Mouse (Mus musculus): Measurements from ENCODE around the gene Ube2c. TPM values are rescaled to one million over a fixed set of nuclear protein-coding genes. Genes with fewer than 3 reads are reported as not detected.

The Ube2c gene
- polyA plus RNA-seq, 1 experiment from 2014 or later: 639 TPM

- H3K4me1 ChIP-seq: peaks cover 34% of the 10 kb centered on the region
- peaks cover 13% of the 10 kb centered on the region; the same call in 1 of the 2 replicates for H3K27me3 ChIP-seq (ENCODE audit: low read depth, poor library complexity, severe bottlenecking)
- peaks cover 14% of the 10 kb centered on the region for H3K36me3 ChIP-seq
- H3K9me3 ChIP-seq (replicated peaks): no peaks in the 10 kb centered on the region
- DNase-seq (ENCODE audit: low spot score): no peak
- peak overlapping the region; percentile 88 for H3K27ac ChIP-seq (replicated peaks)
- peak overlapping the region; percentile 77 for H3K4me3 ChIP-seq
- WGBS: 20% methylated on average over 7 of the region's 7 CpGs
These were observed 15.2 kb downstream of the Ube2c start for GRCm38 (mm10) chr2:164784869-164785420.

GRCm38 (mm10) chr2:164785481-164786387, 16.0 kb downstream of the Ube2c start, which contains the start of gene Snx21:
Gene Snx21 (plus strand): TSS chr2:164785823.
- peak; percentile 87 for DNase-seq (ENCODE audit: low spot score)
- Histone ChIP-seq H3K27me3 (ENCODE audit: low read depth, poor library complexity, severe bottlenecking) (peaks cover 13% of the 10 kb centered on the region; the same call in 1 of the 2 replicates), H3K36me3 (peaks cover 20% of the 10 kb centered on the region), H3K4me3 (peak within 1 kb of the TSS; percentile 77), H3K27ac (replicated peaks) (peak within 1 kb of the TSS; percentile 88), H3K9me3 (replicated peaks) (no peaks in the 10 kb centered on the region), H3K4me1 (peaks cover 34% of the 10 kb centered on the region)
- WGBS: under 1% methylated on average over 89 of the region's 89 CpGs

- peaks cover 13% of the 10 kb centered on the region; the same call in 1 of the 2 replicates for H3K27me3 ChIP-seq (ENCODE audit: low read depth, poor library complexity, severe bottlenecking)
- peak overlapping the region; percentile 88 for H3K27ac ChIP-seq (replicated peaks)
- peaks cover 27% of the 10 kb centered on the region for H3K36me3 ChIP-seq
- peak overlapping the region; percentile 77 for H3K4me3 ChIP-seq
- 14% methylated on average over 15 of the region's 15 CpGs for WGBS
- H3K9me3 ChIP-seq (replicated peaks): no peaks in the 10 kb centered on the region
- peaks cover 34% of the 10 kb centered on the region for H3K4me1 ChIP-seq
- no peak for DNase-seq (ENCODE audit: low spot score)
These were observed 16.7 kb downstream of the Ube2c start for GRCm38 (mm10) chr2:164786388-164786885.

- H3K27me3 ChIP-seq (ENCODE audit: low read depth, poor library complexity, severe bottlenecking): peaks cover 13% of the 10 kb centered on the region; the same call in 1 of the 2 replicates
- DNase-seq (ENCODE audit: low spot score): no peak
- no peak overlapping the region for H3K27ac ChIP-seq (replicated peaks)
- peaks cover 34% of the 10 kb centered on the region for H3K4me1 ChIP-seq
- WGBS: 91% methylated on average over 3 of the region's 3 CpGs
- H3K36me3 ChIP-seq: peaks cover 33% of the 10 kb centered on the region
- H3K9me3 ChIP-seq (replicated peaks): no peaks in the 10 kb centered on the region
- peak overlapping the region; percentile 77; the same call in 1 of the 2 replicates for H3K4me3 ChIP-seq
These were observed 17.3 kb downstream of the Ube2c start for GRCm38 (mm10) chr2:164787032-164787431.

GRCm38 (mm10) chr2:164787779-164788178, 18.1 kb downstream of the Ube2c start:
- Histone ChIP-seq H3K27ac (replicated peaks) (no peak overlapping the region), H3K4me1 (peaks cover 34% of the 10 kb centered on the region), H3K4me3 (no peak overlapping the region), H3K27me3 (ENCODE audit: low read depth, poor library complexity, severe bottlenecking) (peaks cover 13% of the 10 kb centered on the region; the same call in 1 of the 2 replicates), H3K36me3 (peaks cover 41% of the 10 kb centered on the region), H3K9me3 (replicated peaks) (no peaks in the 10 kb centered on the region)
- no peak for DNase-seq (ENCODE audit: low spot score)
- WGBS: 85% methylated on average over 10 of the region's 10 CpGs

GRCm38 (mm10) chr2:164788411-164788810, 18.7 kb downstream of the Ube2c start:
- 66% methylated on average over 4 of the region's 4 CpGs for WGBS
- peaks cover 34% of the 10 kb centered on the region for H3K4me1 ChIP-seq
- H3K9me3 ChIP-seq (replicated peaks): no peaks in the 10 kb centered on the region
- no peak overlapping the region for H3K4me3 ChIP-seq
- DNase-seq (ENCODE audit: low spot score): no peak
- H3K27ac ChIP-seq (replicated peaks): no peak overlapping the region
- H3K27me3 ChIP-seq (ENCODE audit: low read depth, poor library complexity, severe bottlenecking): peaks cover 13% of the 10 kb centered on the region; the same call in 1 of the 2 replicates
- H3K36me3 ChIP-seq: peaks cover 47% of the 10 kb centered on the region

- DNase-seq (ENCODE audit: low spot score): no peak
- Histone ChIP-seq H3K4me1 (peaks cover 24% of the 10 kb centered on the region), H3K9me3 (replicated peaks) (no peaks in the 10 kb centered on the region), H3K27ac (replicated peaks) (no peak overlapping the region), H3K27me3 (ENCODE audit: low read depth, poor library complexity, severe bottlenecking) (peaks cover 8% of the 10 kb centered on the region; the same call in 1 of the 2 replicates), H3K36me3 (peaks cover 63% of the 10 kb centered on the region), H3K4me3 (no peak overlapping the region)
- WGBS: 83% methylated on average over 4 of the region's 4 CpGs
These were observed 20.8 kb downstream of the Ube2c start for GRCm38 (mm10) chr2:164790451-164790850.

GRCm38 (mm10) chr2:164791841-164792261, 22.2 kb downstream of the Ube2c start:
- H3K4me1 ChIP-seq: peaks cover 11% of the 10 kb centered on the region
- H3K27me3 ChIP-seq (ENCODE audit: low read depth, poor library complexity, severe bottlenecking): peaks cover 4% of the 10 kb centered on the region; the same call in 1 of the 2 replicates
- H3K27ac ChIP-seq (replicated peaks): no peak overlapping the region
- H3K4me3 ChIP-seq: no peak overlapping the region
- 96% methylated on average over 18 of the region's 18 CpGs for WGBS
- no peaks in the 10 kb centered on the region for H3K9me3 ChIP-seq (replicated peaks)
- peaks cover 77% of the 10 kb centered on the region for H3K36me3 ChIP-seq
- DNase-seq (ENCODE audit: low spot score): no peak

GRCm38 (mm10) chr2:164792400-164793190, 22.9 kb downstream of the Ube2c start:
- 94% methylated on average over 12 of the region's 12 CpGs for WGBS
- H3K4me3 ChIP-seq: no peak overlapping the region
- no peak overlapping the region for H3K27ac ChIP-seq (replicated peaks)
- peaks cover 83% of the 10 kb centered on the region for H3K36me3 ChIP-seq
- no peak for DNase-seq (ENCODE audit: low spot score)
- H3K4me1 ChIP-seq: peaks cover 8% of the 10 kb centered on the region; the same call in 1 of the 2 replicates
- no peaks in the 10 kb centered on the region for H3K27me3 ChIP-seq (ENCODE audit: low read depth, poor library complexity, severe bottlenecking)
- no peaks in the 10 kb centered on the region for H3K9me3 ChIP-seq (replicated peaks)

GRCm38 (mm10) chr2:164793236-164793635, 23.5 kb downstream of the Ube2c start:
- WGBS: 96% methylated on average over 3 of the region's 3 CpGs
- Histone ChIP-seq H3K4me1 (peaks cover 7% of the 10 kb centered on the region; the same call in 1 of the 2 replicates), H3K9me3 (replicated peaks) (no peaks in the 10 kb centered on the region), H3K27ac (replicated peaks) (no peak overlapping the region), H3K4me3 (no peak overlapping the region), H3K27me3 (ENCODE audit: low read depth, poor library complexity, severe bottlenecking) (no peaks in the 10 kb centered on the region), H3K36me3 (peaks cover 88% of the 10 kb centered on the region)
- peak; percentile 44 for DNase-seq (ENCODE audit: low spot score)

GRCm38 (mm10) chr2:164793772-164794171, 24.1 kb downstream of the Ube2c start:
- Histone ChIP-seq H3K9me3 (replicated peaks) (no peaks in the 10 kb centered on the region), H3K27ac (replicated peaks) (no peak overlapping the region), H3K27me3 (ENCODE audit: low read depth, poor library complexity, severe bottlenecking) (no peaks in the 10 kb centered on the region), H3K36me3 (peaks cover 88% of the 10 kb centered on the region), H3K4me3 (no peak overlapping the region), H3K4me1 (peaks cover 3% of the 10 kb centered on the region; the same call in 1 of the 2 replicates)
- no peak for DNase-seq (ENCODE audit: low spot score)
- 86% methylated on average over 2 of the region's 2 CpGs for WGBS

- no peaks in the 10 kb centered on the region for H3K27me3 ChIP-seq (ENCODE audit: low read depth, poor library complexity, severe bottlenecking)
- no peaks in the 10 kb centered on the region for H3K4me1 ChIP-seq
- no peak overlapping the region for H3K27ac ChIP-seq (replicated peaks)
- DNase-seq (ENCODE audit: low spot score): peak; percentile 76
- H3K4me3 ChIP-seq: no peak overlapping the region
- peaks cover 89% of the 10 kb centered on the region for H3K36me3 ChIP-seq
- 42% methylated on average over 5 of the region's 5 CpGs for whole genome bisulfite sequencing
- no peaks in the 10 kb centered on the region for H3K9me3 ChIP-seq (replicated peaks)
These were observed 24.6 kb downstream of the Ube2c start for GRCm38 (mm10) chr2:164794293-164794692.

Data from midbrain, embryonic 10.5 days (tissue).